Mouse (Mus musculus) C2C12 (cell line): ENCODE data around the gene Slc6a11. TPM values are rescaled to one million over a fixed set of nuclear protein-coding genes. Genes with fewer than 3 reads are reported as not detected.

ENCODE experiments used
- H3K27me3 ChIP-seq: one replicate; pipeline ENCODE4 v1.6.1; 2011; ENCODE audit not compliant: control insufficient read depth, insufficient read depth, insufficient read length
- H3K36me3 ChIP-seq: one replicate; pipeline ENCODE4 v1.6.1; 2011; ENCODE audit not compliant: control insufficient read depth, insufficient read depth
- H3K4me3 ChIP-seq: one replicate; pipeline ENCODE4 v1.5.1; 2011; ENCODE audit warnings: mild to moderate bottlenecking, control low read depth; ENCODE audit not compliant: poor library complexity, insufficient read depth, severe bottlenecking
- H3K79me2 ChIP-seq: one replicate; pipeline ENCODE4 v1.6.1; 2011; ENCODE audit not compliant: control insufficient read depth, insufficient read depth
- H3K79me3 ChIP-seq: one replicate; pipeline ENCODE4 v1.6.1; 2011; ENCODE audit warnings: low read depth, control low read depth
- H3ac ChIP-seq: one replicate; pipeline ENCODE3; 2011; ENCODE audit warnings: low read depth; ENCODE audit not compliant: control insufficient read depth, insufficient read length
- CEBPB ChIP-seq: IDR thresholded peaks from one replicate; pipeline ENCODE4 v1.6.1; 2011; ENCODE audit warnings: low read depth, mild to moderate bottlenecking, control low read depth, moderate library complexity
- CTCF ChIP-seq: IDR thresholded peaks from one replicate; pipeline ENCODE4 v1.5.1; 2011; ENCODE audit not compliant: control insufficient read depth, insufficient read depth, insufficient read length
- FOSL1 ChIP-seq: IDR thresholded peaks from one replicate; pipeline ENCODE4 v1.8.0; 2011; ENCODE audit warnings: mild to moderate bottlenecking, low read length; ENCODE audit not compliant: poor library complexity, insufficient read depth, severe bottlenecking
- MAX ChIP-seq: IDR thresholded peaks from one replicate; pipeline ENCODE4 v1.6.1; 2011; ENCODE audit warnings: mild to moderate bottlenecking, control low read depth
- MYOD1 ChIP-seq: IDR thresholded peaks from one replicate; pipeline ENCODE4 v1.6.1; 2011; ENCODE audit warnings: low read depth; ENCODE audit not compliant: control insufficient read depth, insufficient read length
- MYOG ChIP-seq: IDR thresholded peaks from one replicate; pipeline ENCODE4 v1.6.1; 2011; ENCODE audit not compliant: control insufficient read depth, insufficient read length; ENCODE audit errors: extremely low read depth
- USF1 ChIP-seq: IDR thresholded peaks from one replicate; pipeline ENCODE4 v1.6.1; 2011; ENCODE audit warnings: low read depth, mild to moderate bottlenecking, control low read depth, moderate library complexity
- long read RNA-seq, 2 experiments: library from polyadenylated mRNA; unstranded; transcript quantifications; one replicate each; pipeline ENCODE4 v2.0.0; 2019 to 2020
- polyA plus RNA-seq: library from polyadenylated mRNA; unstranded; fragments of >200 nt; fragmentation: generic; extraction: Trizol; gene quantifications from one replicate; pipeline ENCODE4 v1.2.1, GENCODE M21; 2012; ENCODE audit warnings: missing spikeins

The Slc6a11 gene
- not detected for polyA plus RNA-seq
- long read RNA-seq, experiment 1: 0 reads
- long read RNA-seq, experiment 2: 0 reads

GRCm38 (mm10) chr6:114131122-114131872 lies at the start of gene Slc6a11:
TSS of gene Slc6a11 (plus strand) at chr6:114131241.
- H3K79me3 ChIP-seq: no peaks in the 10 kb centered on the region
- H3K4me3 ChIP-seq: no peak within 1 kb of the TSS
- no peak for TF ChIP-seq USF1
- no peak for TF ChIP-seq MYOD1
- no peak for TF ChIP-seq CTCF
- TF ChIP-seq FOSL1: no peak
- TF ChIP-seq CEBPB: no peak
- H3K79me2 ChIP-seq: no peaks in the 10 kb centered on the region
- no peaks in the 10 kb centered on the region for H3K36me3 ChIP-seq
- H3ac ChIP-seq: no peak within 1 kb of the TSS
- H3K27me3 ChIP-seq: peaks cover 43% of the 10 kb centered on the region

GRCm38 (mm10) chr6:114087106-114087505 lies 43.9 kb upstream of the Slc6a11 start:
- no peaks in the 10 kb centered on the region for H3K79me2 ChIP-seq
- no peak overlapping the region for H3K4me3 ChIP-seq
- H3ac ChIP-seq: no peak overlapping the region
- no peaks in the 10 kb centered on the region for H3K36me3 ChIP-seq
- TF ChIP-seq MYOG: no peak
- no peak for TF ChIP-seq USF1
- no peak for TF ChIP-seq MAX
- no peak for TF ChIP-seq CTCF
- TF ChIP-seq MYOD1: no peak
- TF ChIP-seq FOSL1: no peak
- TF ChIP-seq CEBPB: no peak
- H3K79me3 ChIP-seq: no peaks in the 10 kb centered on the region
- H3K27me3 ChIP-seq: peaks cover 8% of the 10 kb centered on the region

GRCm38 (mm10) chr6:114089626-114090025 lies 41.4 kb upstream of the Slc6a11 start:
- TF ChIP-seq MYOD1 (no peak), CEBPB (peak; percentile 72), USF1 (no peak), CTCF (peak; percentile 57), MYOG (no peak)
- no peak overlapping the region for H3K4me3 ChIP-seq

GRCm38 (mm10) chr6:114092216-114092615 lies 38.8 kb upstream of the Slc6a11 start:
- TF ChIP-seq FOSL1 (no peak), CEBPB (no peak), USF1 (no peak), MAX (no peak), CTCF (no peak), MYOG (no peak), MYOD1 (no peak)
- no peaks in the 10 kb centered on the region for H3K36me3 ChIP-seq
- H3K27me3 ChIP-seq: peaks cover 37% of the 10 kb centered on the region
- no peaks in the 10 kb centered on the region for H3K79me2 ChIP-seq
- H3K4me3 ChIP-seq: no peak overlapping the region
- no peaks in the 10 kb centered on the region for H3K79me3 ChIP-seq
- H3ac ChIP-seq: no peak overlapping the region

More at GRCm38 (mm10) chr6:114089626-114090025, 41.4 kb upstream of the Slc6a11 start:
- H3ac ChIP-seq: no peak overlapping the region
- no peaks in the 10 kb centered on the region for H3K79me3 ChIP-seq
- no peaks in the 10 kb centered on the region for H3K36me3 ChIP-seq
- no peaks in the 10 kb centered on the region for H3K79me2 ChIP-seq
- H3K27me3 ChIP-seq: peaks cover 25% of the 10 kb centered on the region

- H3K27me3 ChIP-seq: peaks cover 48% of the 10 kb centered on the region
- H3K4me3 ChIP-seq: no peak overlapping the region
- TF ChIP-seq CEBPB: no peak
- TF ChIP-seq MAX: no peak
- no peak for TF ChIP-seq CTCF
- no peak for TF ChIP-seq MYOD1
- no peak for TF ChIP-seq USF1
- TF ChIP-seq FOSL1: no peak
- no peak for TF ChIP-seq MYOG
- no peaks in the 10 kb centered on the region for H3K79me2 ChIP-seq
- H3K36me3 ChIP-seq: no peaks in the 10 kb centered on the region
- no peaks in the 10 kb centered on the region for H3K79me3 ChIP-seq
- H3ac ChIP-seq: no peak overlapping the region
Observed at GRCm38 (mm10) chr6:114094251-114094650, 36.8 kb upstream of the Slc6a11 start.

GRCm38 (mm10) chr6:114096574-114096973 lies 34.5 kb upstream of the Slc6a11 start:
- Histone ChIP-seq H3K79me3 (no peaks in the 10 kb centered on the region), H3K27me3 (peaks cover 59% of the 10 kb centered on the region), H3K79me2 (no peaks in the 10 kb centered on the region), H3K4me3 (no peak overlapping the region), H3ac (no peak overlapping the region), H3K36me3 (no peaks in the 10 kb centered on the region)
- TF ChIP-seq USF1 (no peak), FOSL1 (no peak), CTCF (no peak), MAX (no peak), CEBPB (no peak), MYOD1 (no peak), MYOG (no peak)
